Mouse (Mus musculus) thymus, postnatal 10 days (tissue): ENCODE measurements at regions not wholly inside any gene's neighbourhood (a gene's known extent, or its start where the extent isn't known, plus 50 kb on each side); places are given as distances from the start of the nearest gene placed in this dataset.
A peak's percentile ranks its signal among the peaks of the same experiment; 100 is the strongest.

Experiments
- DNase-seq, 2 experiments: peaks; one replicate each; pipeline ENCODE4 v3.0.0; 2021; ENCODE audit warnings: low spot score in 2 of 2

- DNase-seq = no peak
These were observed 52.1 kb upstream of the Foxq1 start for GRCm38 (mm10) chr13:31503832-31504231.

- DNase-seq = no peak
These were observed 51.6 kb upstream of the Foxq1 start for GRCm38 (mm10) chr13:31504316-31504715.

- DNase-seq = peak; percentile 28 to 59
These were observed 50.5 kb upstream of the Foxq1 start for GRCm38 (mm10) chr13:31505386-31505785.
